Mouse (Mus musculus) thymus, adult 2 months (tissue): ENCODE data around the gene Cdc42ep4.

Experiments used
- CTCF ChIP-seq: fragments of 200-500 bp; IDR thresholded peaks from 2 replicates; pipeline ENCODE4 v1.5.1; 2012; ENCODE audit warnings: mild to moderate bottlenecking, control low read depth, low read length, moderate library complexity, borderline replicate concordance; ENCODE audit not compliant: control insufficient read depth, poor library complexity, insufficient read depth; ENCODE audit errors: extremely low read depth
- POLR2A ChIP-seq: fragments of 200-500 bp; IDR thresholded peaks from 2 replicates; pipeline ENCODE4 v1.6.1; 2012; ENCODE audit warnings: mild to moderate bottlenecking, low read length, control low read depth, moderate library complexity; ENCODE audit not compliant: control insufficient read depth, poor library complexity, insufficient read depth; ENCODE audit errors: extremely low read depth

DNA sequence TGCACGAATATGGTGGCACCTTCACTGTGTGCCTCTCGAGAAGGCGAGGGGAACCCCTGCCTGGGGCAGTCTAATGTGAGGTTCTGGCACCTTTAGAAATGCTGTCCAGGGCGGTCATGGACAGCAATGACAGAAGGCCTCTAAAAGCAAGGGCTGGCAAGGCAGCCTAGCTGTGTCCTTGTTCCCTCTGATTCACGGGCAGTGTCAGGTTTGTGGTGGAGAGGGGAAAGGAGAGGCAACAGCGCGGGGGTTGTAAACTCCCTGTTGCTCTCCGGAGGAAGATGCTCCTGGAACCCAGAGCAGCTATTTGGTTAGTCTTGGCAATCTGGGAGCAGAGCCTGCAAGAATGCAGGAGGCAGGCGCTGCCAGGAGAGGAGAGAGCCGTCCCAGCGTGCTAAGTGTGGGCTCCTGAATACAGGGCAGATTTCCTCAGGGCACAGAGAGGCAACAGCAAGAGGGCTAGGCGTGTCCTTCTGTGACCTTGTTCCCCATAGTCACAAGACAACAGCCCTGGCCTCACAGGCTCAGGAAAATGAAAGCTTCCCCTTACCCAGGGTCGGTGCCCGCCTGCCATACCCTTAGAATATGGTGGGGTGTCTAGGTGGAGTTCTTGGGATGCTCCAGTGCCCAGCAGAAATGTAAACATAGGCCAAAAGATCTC is 25.3 kb upstream of the Cdc42ep4 start:
- no peak for TF ChIP-seq CTCF
- TF ChIP-seq POLR2A, result no peak
